Mouse (Mus musculus) embryonic facial prominence, embryonic 15.5 days (tissue): ENCODE data around the gene Gm14851. TPM values are rescaled to one million over a fixed set of nuclear protein-coding genes. Genes with fewer than 3 reads are reported as not detected.
"Not testable (repeated sequence)": the region's sequence is repeated elsewhere in the genome, so short reads cannot be mapped to it uniquely, and the experiment has no call there.

Source experiments
- ATAC-seq: fragments of 200-750 bp; cut with Nextera tagmentation; 2 replicates; pipeline ENCODE4 v1.8.0; 2017; ENCODE audit warnings: low read depth, moderate TSS enrichment; ENCODE audit not compliant: insufficient number of reproducible peaks, low FRiP score, low TSS enrichment
- H3K27ac ChIP-seq: fragments of 300-500 bp; sonication (generic); replicated peaks from 2 replicates; pipeline ENCODE4 v1.5.1; 2015; ENCODE audit warnings: mild to moderate bottlenecking, inconsistent platforms
- H3K27me3 ChIP-seq: fragments of 300-500 bp; sonication (generic); 2 replicates; pipeline ENCODE4 v1.6.1; 2015; ENCODE audit warnings: inconsistent platforms
- H3K36me3 ChIP-seq: fragments of 300-500 bp; sonication (generic); 2 replicates; pipeline ENCODE4 v1.6.1; 2015; ENCODE audit warnings: mild to moderate bottlenecking, inconsistent platforms
- H3K4me1 ChIP-seq: fragments of 300-500 bp; sonication (generic); 2 replicates; pipeline ENCODE4 v1.6.1; 2015; ENCODE audit warnings: inconsistent platforms
- H3K4me2 ChIP-seq: fragments of 300-500 bp; sonication (generic); replicated peaks from 2 replicates; pipeline ENCODE4 v1.6.1; 2015; ENCODE audit warnings: mild to moderate bottlenecking, inconsistent platforms
- H3K4me3 ChIP-seq: fragments of 300-500 bp; sonication (generic); replicated peaks from 2 replicates; pipeline ENCODE4 v1.5.1; 2015; ENCODE audit warnings: mild to moderate bottlenecking, inconsistent platforms
- H3K9ac ChIP-seq: fragments of 300-500 bp; sonication (generic); 2 replicates; pipeline ENCODE4 v1.6.1; 2015; ENCODE audit warnings: inconsistent platforms
- H3K9me3 ChIP-seq: fragments of 300-500 bp; sonication (generic); replicated peaks from 2 replicates; pipeline ENCODE4 v1.6.1; 2016; ENCODE audit warnings: inconsistent platforms
- WGBS: fragments of 180-500 bp; shearing (Covaris S2); methylation state at CpG from one replicate; pipeline ENCODE4 v1.1.7; 2015; 5-methylcytosine and 5-hydroxymethylcytosine counted together
- polyA plus RNA-seq: library from polyadenylated mRNA; unstranded; fragments of >200 nt; fragmentation: Nextera tagmentation; extraction: Ambion mirVana; gene quantifications from 2 replicates; pipeline ENCODE4 v1.2.1, GENCODE M21; 2015

Gene Gm14851
- polyA plus RNA-seq: not detected in 2 replicates

GRCm38 (mm10) chr8:21095950-21096349 is at the start of gene Gm14851:
TSS of gene Gm14851 (minus strand) at chr8:21096050.
- H3K27me3 ChIP-seq, H3K36me3 ChIP-seq, H3K9ac ChIP-seq, H3K4me1 ChIP-seq, H3K4me3 ChIP-seq, H3K9me3 ChIP-seq, H3K27ac ChIP-seq, H3K4me2 ChIP-seq, ATAC-seq: not testable (repeated sequence)
- 63% methylated on average over 1 of the region's 2 CpGs for WGBS

- not testable (repeated sequence) for H3K4me3 ChIP-seq, H3K4me1 ChIP-seq
- 55% methylated on average over 3 of the region's 3 CpGs for WGBS
Observed at GRCm38 (mm10) chr8:21134342-21134741, 38.5 kb upstream of the Gm14851 start, which contains the start of gene Defa30. TSS of gene Defa30 (plus strand) at chr8:21134642.

GRCm38 (mm10) chr8:21093106-21093505 is 2.7 kb downstream of the Gm14851 start:
- no peaks in the 10 kb centered on the region for H3K36me3 ChIP-seq

More at GRCm38 (mm10) chr8:21134342-21134741, 38.5 kb upstream of the Gm14851 start, which contains the start of gene Defa30:
- not testable (repeated sequence) for H3K27ac ChIP-seq, H3K9ac ChIP-seq, H3K27me3 ChIP-seq, H3K36me3 ChIP-seq, ATAC-seq, H3K4me2 ChIP-seq, H3K9me3 ChIP-seq

GRCm38 (mm10) chr8:21084142-21084541 is 11.7 kb downstream of the Gm14851 start, which contains the start of gene Defa25:
TSS of gene Defa25 (plus strand) at chr8:21084442.
- not testable (repeated sequence) for H3K4me1 ChIP-seq, ATAC-seq, H3K27ac ChIP-seq

More at GRCm38 (mm10) chr8:21093106-21093505, 2.7 kb downstream of the Gm14851 start:
- Histone ChIP-seq H3K4me2 (no peak overlapping the region), H3K27me3 (no peaks in the 10 kb centered on the region), H3K4me1 (no peaks in the 10 kb centered on the region), H3K9me3 (no peaks in the 10 kb centered on the region), H3K9ac (no peak overlapping the region), H3K4me3 (no peak overlapping the region), H3K27ac (no peak overlapping the region)
- ATAC-seq: no peak
- 36% methylated on average over 4 of the region's 4 CpGs for WGBS

GRCm38 (mm10) chr8:21064738-21065137 is 31.1 kb downstream of the Gm14851 start, which contains the start of gene Defa35:
TSS of gene Defa35 (plus strand) at chr8:21065038.
- H3K27me3 ChIP-seq, H3K36me3 ChIP-seq, H3K4me1 ChIP-seq, H3K9me3 ChIP-seq, H3K9ac ChIP-seq, H3K4me2 ChIP-seq, H3K4me3 ChIP-seq, ATAC-seq, H3K27ac ChIP-seq: not testable (repeated sequence)
- 61% methylated on average over 1 of the region's 1 CpGs for WGBS

More at GRCm38 (mm10) chr8:21084142-21084541, 11.7 kb downstream of the Gm14851 start, which contains the start of gene Defa25:
- not testable (repeated sequence) for H3K9me3 ChIP-seq, H3K27me3 ChIP-seq, H3K4me2 ChIP-seq, H3K4me3 ChIP-seq, H3K9ac ChIP-seq, H3K36me3 ChIP-seq

- not testable (repeated sequence) for ATAC-seq, H3K4me3 ChIP-seq, H3K27ac ChIP-seq, H3K9ac ChIP-seq, H3K27me3 ChIP-seq, H3K4me1 ChIP-seq, H3K36me3 ChIP-seq, H3K4me2 ChIP-seq, H3K9me3 ChIP-seq
- WGBS: no CpG with 5 or more reads among the region's 1 CpGs
Observed at GRCm38 (mm10) chr8:21054747-21055146, 41.1 kb downstream of the Gm14851 start, which contains the start of gene Defa23. TSS of gene Defa23 (plus strand) at chr8:21055047.

Other genes with a start within 250 kb of the Gm14851 start
- gene Defb33, start 203.4 kb downstream of the Gm14851 start, polyA plus RNA-seq: not detected in 2 replicates
- not detected in 2 replicates for gene Gm15056, start 193.4 kb downstream of the Gm14851 start, polyA plus RNA-seq
- gene Gm6040, start 174.0 kb downstream of the Gm14851 start, polyA plus RNA-seq: not detected in 2 replicates
- not detected in 2 replicates for gene AY761185, start 151.3 kb downstream of the Gm14851 start, polyA plus RNA-seq
- not detected in 2 replicates for gene Defa21, start 70.5 kb downstream of the Gm14851 start, polyA plus RNA-seq
- not detected in 2 replicates for gene Defa23, start 41.0 kb downstream of the Gm14851 start, polyA plus RNA-seq
- gene Defa35, start 31.0 kb downstream of the Gm14851 start, polyA plus RNA-seq: not detected in 2 replicates
- not detected in 2 replicates for gene Defa25, start 11.6 kb downstream of the Gm14851 start, polyA plus RNA-seq
- not detected in 2 replicates for gene Defa30, start 38.6 kb upstream of the Gm14851 start, polyA plus RNA-seq
- gene Defa22, start 66.2 kb upstream of the Gm14851 start, polyA plus RNA-seq: not detected in 2 replicates
- not detected in 2 replicates for gene Defa31, start 95.6 kb upstream of the Gm14851 start, polyA plus RNA-seq
- not detected in 2 replicates for gene Gm15293, start 105.5 kb upstream of the Gm14851 start, polyA plus RNA-seq
- not detected in 2 replicates for gene Gm15292, start 153.7 kb upstream of the Gm14851 start, polyA plus RNA-seq
- gene Defa27, start 219.5 kb upstream of the Gm14851 start, polyA plus RNA-seq: not detected in 2 replicates
- not detected in 2 replicates for gene Defa29, start 231.0 kb upstream of the Gm14851 start, polyA plus RNA-seq